Mouse (Mus musculus): Measurements from ENCODE around the gene Aph1c. TPM values are rescaled to one million over a fixed set of nuclear protein-coding genes. Genes with fewer than 3 reads are reported as not detected.
A peak's percentile ranks its signal among the peaks of the same experiment; 100 is the strongest.
"Not testable (repeated sequence)": the region's sequence is repeated elsewhere in the genome, so short reads cannot be mapped to it uniquely, and the experiment has no call there.

The Aph1c gene
- polyA plus RNA-seq (2012; rRNA removed): 1.6 and 1.9 TPM in 2 replicates

DNA sequence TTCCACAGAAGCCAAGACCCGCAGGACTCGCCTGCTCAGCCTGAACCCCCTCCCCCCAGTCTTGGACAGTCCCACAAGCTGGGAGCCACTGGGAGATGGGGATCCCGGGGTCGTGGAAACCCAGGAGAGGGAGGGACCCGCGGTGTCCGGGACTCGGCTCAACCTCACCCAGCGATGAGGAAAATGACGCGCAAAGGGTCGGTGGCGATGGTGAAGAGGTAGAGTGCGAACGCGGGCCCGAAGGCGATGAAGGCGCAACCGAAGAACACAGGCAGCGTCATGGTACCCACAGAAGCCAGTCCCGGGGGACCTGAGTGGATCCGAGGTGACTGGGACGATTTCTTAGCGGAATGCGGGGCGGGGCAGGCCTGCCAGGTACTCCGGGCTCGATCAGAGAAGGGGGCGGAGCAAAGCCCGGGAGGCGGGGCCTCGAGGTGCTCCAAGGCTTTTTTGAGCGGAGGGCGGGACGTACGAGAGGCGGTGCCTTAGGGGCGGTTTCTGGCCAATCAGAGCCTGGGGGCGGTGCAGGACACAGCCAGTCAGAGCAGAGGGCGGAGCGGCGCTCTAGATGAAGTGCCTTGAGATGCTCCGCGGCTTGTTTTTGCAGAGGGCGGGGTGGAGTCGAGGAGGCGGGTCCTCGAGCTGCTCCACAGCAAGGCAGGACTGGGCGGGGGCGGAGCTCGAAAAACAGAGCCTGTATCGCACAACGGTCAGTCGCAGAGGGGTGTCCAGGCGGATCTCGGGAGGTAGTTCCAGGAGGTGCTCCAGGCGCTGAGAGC lies at the start of gene Aph1c:
Gene Aph1c, minus strand, starts transcription at position 409 of the 779 bp plus-strand sequence.
- DNase-seq (ENCODE audit: low read depth): peak; percentile 81

DNA sequence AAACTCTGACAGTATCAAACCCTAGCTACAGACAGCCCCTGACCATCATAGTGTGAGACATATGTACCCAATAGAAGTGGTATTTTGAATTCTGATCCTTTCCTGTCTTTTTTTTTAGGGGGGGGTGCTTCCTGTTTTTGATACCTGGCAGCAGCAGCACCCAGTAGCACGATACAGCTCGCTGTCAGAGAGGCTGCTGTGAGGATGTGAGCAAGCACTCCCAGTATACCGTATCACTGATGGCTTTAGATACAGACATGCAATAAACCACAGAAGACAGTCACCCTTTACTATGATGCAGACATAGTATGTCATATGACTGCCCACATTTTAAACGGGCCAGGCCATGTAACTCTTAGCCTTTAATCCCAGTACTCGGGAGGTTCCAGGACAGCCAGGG lies 49.0 kb upstream of the Aph1c start:
- DNase-seq (ENCODE audit: low read depth): no peak

DNA sequence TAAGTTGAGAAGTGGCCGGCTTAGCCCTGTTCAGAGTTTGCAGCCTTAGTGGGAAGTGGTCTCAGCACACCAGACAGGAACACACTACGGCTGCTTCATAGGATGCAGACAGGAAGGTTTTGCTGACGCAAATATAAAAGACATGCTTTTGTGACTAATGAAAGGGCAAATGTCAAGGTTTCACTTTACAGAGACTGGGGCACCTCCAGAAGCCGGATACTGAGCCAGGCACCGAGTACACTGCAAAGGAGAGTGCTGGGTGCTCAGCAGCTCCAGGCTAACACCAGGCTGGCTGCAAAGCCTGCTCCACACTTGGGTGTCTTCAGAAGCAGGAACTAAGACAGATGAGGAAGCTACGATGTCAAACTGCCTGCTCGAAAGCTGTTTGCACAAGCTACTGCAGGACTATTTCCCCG lies 47.9 kb upstream of the Aph1c start:
- no peak for DNase-seq (ENCODE audit: low read depth)

DNA sequence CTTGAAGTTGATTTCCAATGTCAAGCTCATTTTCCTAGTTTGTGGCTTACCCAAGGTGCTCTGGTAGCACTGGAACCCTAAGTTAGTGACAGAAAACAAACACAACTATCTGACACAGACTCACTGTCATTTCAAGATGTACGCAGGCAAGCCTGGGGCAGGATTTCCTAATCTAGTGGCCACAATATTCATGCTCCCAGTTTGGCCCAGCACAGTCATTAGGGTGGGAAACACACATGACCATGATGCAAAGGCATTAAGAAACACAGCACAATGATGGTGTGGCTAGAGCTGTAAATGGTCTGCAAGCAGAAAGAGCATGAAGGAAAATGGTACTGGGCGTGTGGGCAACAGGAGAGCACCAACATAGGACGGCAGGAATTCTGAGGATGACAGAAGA lies 47.3 kb upstream of the Aph1c start:
- DNase-seq (ENCODE audit: low read depth): no peak

DNA sequence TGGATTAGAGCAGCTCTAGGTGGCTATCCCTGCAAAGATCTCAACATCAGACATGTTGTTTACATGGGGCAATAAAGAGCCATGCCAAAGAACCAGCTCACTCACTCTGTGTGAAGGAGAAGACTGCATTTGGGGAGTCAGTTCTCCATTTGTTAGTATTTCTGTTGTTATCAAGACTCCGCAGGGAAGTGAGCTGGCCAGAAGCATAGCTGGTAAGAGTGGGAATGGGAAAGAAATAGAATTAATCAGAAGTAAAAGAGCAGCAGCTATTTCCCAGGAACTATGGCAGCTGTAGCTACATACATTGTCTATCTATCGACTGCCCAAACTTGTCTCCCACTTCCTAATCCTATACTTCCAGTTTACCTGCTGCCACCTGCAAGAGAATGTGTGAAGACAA lies 46.2 kb upstream of the Aph1c start:
- DNase-seq (ENCODE audit: low read depth): no peak

DNA sequence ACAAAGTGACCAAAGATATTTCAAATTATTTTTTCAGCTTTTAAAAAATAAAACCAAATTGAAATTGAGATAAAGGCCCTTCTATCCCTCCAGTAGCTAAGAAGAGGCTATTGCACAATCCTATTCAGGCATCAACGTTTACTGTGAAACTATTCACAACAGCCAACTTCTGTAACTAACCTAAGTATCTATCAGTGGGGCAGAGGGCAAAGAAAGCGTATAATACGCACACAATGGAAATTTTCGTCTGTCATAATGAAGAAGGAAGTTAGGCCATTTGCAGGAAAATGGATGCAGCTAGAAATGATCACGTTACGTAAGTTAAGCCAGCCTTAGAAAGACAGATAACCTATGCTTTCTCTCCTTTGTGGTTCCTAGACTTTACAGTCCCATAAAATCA lies 45.0 kb upstream of the Aph1c start:
- no peak for DNase-seq (ENCODE audit: low read depth)

DNA sequence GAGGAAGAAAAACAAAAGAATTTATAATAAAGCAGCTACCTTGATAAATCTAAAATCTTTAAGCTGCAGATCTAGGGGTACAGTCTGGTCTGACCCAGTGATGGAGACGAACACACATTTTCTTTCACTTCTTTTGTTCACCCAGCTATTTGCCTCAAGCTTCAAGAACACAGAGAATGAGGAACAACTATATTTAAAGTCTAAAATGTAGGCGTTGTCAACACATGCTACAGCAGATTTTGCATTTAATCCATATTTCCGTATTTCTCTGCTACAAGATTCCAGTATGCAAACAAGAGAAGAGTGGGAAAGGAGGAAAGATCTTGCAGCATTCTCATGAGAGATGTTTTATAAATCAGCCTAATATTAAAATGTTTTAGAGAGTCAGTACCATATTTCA lies 44.4 kb upstream of the Aph1c start:
- DNase-seq (ENCODE audit: low read depth): no peak

DNA sequence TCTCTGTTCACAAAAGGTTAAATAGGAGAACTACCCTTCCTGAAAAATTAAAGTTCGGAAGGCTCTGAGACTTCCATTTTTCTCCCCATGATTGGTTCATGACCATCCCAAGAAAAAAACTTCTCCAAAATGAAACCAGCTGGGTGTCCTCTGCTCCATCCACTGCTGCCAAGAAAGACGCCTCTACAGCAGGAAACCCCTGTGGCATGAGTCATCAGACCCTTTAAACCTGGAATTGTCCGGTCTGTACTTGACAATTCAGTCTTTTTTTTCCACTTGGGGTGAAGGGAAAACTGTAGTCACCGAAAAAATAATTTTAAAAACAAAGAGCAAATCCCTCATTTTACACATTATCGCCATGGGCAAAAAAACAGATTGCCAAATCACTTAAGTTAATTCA lies 42.1 kb upstream of the Aph1c start:
- no peak for DNase-seq (ENCODE audit: low read depth)

DNA sequence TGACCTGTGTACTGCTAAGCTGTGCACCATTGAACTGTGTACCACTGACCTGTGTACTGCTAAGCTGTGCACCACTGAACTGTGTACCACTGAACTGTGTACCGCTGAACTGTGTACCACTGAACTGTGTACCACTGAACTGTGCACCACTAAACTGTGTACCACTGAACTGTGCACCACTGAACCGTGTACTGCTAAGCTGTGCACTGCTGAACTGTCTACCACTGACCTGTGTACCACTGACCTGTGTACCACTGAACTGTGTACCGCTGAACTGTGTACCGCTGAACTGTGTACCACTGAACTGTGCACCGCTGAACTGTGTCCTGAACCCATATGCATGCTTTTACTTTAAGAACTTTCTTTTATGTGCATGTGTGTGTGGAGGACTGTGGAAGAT lies 39.8 kb upstream of the Aph1c start:
- DNase-seq (ENCODE audit: low read depth): no peak

DNA sequence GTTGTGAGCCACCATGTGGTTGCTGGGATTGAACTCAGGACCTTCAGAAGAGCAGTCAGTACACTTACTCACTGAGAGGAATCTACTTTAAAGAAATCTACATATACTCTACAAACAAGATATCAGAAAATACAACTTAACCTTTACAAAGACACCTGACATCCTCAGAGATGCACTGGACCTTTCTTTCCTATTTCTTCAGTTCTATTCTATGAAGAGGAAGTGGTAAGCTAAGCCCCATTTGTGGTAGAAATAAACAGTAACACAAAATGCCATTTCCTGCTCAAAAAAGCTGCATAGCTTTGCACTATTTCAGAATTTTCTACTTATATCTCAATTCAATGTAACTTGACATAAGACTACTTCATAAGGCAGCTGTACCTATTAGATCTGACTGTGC lies 39.0 kb upstream of the Aph1c start:
- no peak for DNase-seq (ENCODE audit: low read depth)

DNA sequence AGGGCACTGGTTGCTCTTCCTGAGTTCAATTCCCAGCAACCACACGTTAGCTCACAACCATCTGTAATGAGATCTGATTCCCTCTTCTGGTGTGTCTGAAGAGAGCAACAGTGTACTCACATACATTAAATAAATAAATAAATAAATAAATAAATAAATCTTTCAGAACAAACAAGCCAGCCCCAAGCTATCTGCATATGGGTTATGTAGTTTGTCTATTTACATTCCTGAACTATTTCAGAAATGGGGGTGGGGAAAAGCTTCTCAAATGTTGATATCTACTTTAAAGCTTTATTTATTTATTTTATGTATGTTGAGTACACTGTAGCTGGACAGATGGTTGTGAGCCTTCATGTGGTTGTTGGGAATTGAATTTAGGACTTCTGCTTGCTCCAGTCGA lies 38.5 kb upstream of the Aph1c start:
- not testable (repeated sequence) for DNase-seq (ENCODE audit: low read depth)

DNA sequence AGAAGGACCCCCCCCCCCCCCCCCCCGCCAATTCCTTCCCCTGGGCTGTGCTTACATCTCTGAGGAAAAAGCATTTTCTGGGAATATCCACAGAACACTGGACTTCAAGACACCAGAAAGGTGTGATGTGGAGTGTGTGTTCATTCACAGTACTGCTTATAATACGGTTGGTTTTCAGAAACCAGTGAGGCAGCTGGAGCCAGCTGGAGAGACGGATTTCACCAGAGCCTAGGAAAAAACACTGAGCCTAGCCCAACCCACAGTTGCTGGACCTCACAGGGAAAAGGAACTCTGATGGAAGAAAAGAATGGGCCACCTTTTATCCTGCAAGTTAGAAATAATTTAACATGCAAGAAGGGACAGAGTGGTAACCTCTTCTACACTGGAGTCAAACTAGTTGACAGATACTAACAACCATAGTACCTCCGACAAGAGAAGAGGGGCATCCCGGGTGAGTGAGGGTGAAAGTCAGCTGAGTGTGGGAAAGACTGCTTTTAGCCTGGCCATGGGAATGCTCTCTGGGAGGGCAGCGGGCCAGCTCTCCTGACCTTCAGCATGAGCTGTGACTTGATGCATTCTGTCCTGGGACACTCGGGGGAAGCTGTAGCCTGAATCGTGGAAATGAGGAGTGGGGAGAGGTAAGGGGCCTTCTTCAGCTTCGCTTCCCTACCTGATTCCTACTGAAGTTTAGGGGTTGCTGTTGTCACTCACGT lies 37.6 kb upstream of the Aph1c start:
- no peak for DNase-seq (ENCODE audit: low read depth)

DNA sequence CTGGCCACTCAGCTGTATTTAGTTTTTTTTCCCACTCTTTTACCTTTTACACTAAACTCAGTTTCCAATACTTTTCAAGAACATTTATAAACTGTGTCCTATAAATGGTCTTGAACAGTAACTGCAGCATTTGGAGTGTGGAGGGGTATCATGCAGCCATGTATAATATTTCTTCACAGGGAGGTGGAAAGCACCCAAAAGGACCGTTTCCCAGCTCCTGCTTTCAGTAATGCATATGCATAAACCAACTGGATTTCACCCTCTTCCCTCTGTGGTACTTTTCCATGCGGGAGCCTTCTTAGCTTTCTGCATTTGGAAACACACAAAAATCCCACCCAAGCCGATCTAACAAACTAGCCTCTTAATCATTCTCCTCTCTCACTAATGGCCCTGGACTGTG lies 30.2 kb upstream of the Aph1c start:
- no peak for DNase-seq (ENCODE audit: low read depth)

DNA sequence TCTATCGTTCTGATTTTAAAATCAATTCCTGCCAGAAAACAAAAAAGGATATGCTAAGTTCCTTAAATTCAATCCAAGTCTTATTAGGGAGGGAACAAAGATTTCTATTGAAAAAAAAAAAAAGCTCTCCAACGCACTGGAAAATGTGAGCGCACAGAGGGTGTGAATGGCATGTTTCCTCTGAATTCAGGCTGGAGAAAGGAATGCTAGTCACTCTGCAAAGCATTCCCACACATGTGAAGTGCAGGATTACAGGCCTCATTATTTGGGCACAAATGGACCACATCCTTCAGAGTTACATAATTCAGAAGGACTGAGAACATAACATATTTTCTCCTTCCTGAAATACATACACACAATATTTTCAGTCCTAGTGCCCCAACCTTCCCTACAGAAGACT lies 28.9 kb upstream of the Aph1c start:
- DNase-seq (ENCODE audit: low read depth): no peak

DNA sequence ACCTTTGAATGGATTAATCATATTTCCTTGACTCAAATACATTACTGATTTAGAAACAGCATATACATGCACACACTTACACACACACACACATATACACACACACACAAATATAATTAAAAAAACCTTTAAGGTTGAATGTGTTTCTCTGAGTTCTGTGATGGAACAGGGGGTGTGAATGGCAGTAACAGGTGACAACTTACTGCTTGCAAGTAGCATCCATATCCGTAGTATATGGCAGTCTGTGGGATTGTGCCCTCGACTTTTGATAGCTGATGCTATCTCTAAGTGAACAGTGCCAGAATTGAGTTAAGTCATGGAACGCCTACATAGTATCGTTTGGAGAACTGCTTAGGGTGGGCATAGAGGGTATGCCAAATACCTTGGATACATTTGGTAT lies 27.7 kb upstream of the Aph1c start:
- no peak for DNase-seq (ENCODE audit: low read depth)

DNA sequence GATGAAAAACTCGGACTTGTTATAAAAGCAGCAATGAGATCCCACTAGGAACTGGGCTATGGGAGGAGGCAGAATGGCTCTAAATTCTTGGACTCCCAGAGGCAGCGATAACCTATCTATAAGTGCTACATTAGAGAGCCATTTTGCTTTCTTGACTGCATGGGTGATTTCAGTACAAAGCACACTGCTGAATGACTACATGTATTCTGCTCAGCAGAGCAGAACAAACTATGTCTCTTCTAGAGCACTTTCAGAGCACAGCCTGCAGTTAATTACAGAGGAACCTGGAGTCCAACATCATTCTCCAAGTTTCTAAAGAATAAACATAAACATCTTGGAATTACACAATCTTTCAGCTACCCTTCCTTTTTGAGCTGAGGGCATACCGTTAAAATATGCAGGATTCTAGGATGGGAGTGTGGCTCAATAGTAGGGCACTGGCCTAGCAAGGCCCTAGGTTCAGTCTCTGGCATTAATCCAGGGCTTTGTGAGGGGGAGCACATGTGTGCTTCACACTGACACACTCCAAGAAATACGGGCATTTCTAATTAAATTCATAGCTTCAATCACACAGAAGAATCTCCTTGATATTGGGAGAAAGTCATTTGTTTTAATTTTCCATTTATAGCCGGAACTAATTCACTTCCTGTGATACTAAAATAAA lies 26.7 kb upstream of the Aph1c start:
- DNase-seq (ENCODE audit: low read depth): no peak

DNA sequence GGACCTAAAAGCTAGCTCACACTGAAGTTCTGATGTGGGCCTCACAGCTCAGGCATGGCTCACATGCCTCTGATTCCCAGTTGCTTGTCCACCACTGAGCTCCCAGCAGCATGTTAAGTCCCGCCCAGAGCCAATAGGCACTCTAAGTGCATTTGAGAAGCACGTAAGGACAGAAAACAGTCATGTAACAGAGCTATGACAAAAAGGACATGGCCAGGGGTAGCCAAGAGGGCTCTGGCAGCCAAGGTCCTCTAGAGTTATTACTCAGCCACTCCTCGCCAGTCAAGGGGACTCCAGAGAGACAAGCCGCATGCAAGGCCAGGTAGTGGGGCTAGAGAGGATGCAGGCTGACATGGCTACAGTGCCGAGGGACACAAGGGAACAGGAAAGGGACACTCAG lies 25.0 kb upstream of the Aph1c start:
- DNase-seq (ENCODE audit: low read depth): no peak

DNA sequence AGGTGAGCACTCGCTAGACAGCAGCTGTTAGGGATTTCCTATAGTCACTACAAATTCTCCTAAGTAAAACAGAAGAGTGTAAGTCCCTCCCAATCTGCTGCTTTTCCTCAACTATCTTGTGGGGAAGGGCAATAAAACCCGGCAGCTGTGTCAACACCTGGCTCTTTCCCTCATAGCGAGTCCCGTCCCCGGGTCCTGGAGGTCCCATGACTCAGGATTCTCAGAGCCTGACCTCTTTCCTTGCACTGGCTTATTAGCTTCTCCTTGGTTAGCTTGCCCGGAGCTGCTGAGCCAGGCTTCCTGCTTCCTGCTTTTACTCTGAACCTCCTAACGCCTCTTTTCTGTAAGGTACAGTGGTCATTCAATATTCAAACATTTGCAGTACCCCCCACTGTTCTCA lies 21.3 kb upstream of the Aph1c start:
- DNase-seq (ENCODE audit: low read depth): no peak

DNA sequence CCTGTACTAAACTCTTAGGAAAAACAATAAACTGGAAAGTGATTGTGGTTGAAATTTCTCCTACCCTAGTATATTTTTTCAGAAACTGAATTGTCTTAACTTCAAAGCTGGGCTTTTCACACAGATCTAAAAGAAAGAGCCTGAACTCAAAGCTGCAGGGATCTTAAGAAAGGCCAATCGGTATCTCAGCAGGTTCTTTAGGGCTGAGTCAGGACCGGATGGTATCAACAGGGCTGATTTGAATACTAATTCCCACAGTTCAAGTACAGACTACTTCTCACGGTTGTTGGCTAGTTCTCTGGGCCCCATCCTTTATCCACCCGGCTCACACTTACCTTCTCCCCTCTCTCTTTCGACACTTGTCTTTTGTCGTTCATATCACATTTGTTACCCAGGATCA lies 18.1 kb upstream of the Aph1c start:
- no peak for DNase-seq (ENCODE audit: low read depth)

DNA sequence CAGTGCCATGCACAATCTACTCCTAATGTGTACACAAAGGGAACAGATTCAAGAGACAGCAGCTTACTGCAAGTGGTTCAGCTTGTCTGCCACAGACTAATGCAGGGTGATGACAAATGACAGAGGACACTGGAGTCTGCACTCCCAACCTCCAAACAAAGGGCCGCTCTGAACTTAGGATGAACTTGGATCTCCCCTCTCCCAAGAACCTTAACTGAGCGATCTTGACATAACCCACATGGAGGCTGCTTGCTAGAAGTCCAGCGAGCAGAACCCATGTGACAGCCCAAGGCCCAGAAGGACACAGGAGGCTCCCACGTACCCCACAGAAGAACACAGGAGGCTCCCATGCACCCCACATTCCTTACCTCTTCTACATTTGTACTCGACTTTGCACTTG lies 16.4 kb upstream of the Aph1c start:
- DNase-seq (ENCODE audit: low read depth): no peak

DNA sequence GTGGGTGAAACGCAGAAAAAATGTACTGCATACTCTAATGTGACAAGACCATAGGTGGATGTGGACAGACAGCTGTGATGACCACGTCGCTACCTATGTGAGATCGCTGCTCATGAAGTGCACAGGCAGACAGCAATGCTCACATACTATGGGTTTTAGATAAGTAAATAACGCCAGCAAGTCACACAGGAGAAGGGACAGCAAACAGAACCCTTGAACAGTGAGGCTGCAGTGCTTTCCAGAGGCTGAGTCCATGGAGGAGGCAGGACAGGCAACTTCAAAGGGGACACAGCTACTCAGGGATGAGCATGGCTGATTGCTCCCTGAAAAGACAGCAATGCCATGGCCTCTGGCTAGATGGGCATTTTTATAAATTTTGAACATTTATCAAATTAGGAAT lies 12.3 kb upstream of the Aph1c start:
- no peak for DNase-seq (ENCODE audit: low read depth)

DNA sequence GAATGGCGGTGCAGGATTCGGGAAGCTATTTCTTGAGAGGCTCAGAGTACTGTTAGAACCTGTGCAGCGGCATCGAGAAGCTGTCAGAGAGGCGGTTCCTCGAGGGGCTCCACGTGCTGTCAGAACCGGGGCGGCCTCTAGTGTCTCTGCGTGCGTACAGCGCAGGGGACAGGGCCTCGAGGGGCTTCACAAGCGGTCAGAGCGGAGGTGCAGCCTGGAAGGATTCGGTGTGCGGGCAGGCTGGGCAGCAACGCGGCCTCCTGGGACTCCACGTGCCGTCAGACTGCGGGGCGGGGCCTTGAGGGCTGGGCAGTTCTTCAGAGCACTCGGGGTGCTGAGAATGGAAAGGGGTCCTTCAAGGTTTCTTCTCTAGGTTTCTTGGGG lies 563 bp upstream of the Aph1c start:
- no peak for DNase-seq (ENCODE audit: low read depth)

DNA sequence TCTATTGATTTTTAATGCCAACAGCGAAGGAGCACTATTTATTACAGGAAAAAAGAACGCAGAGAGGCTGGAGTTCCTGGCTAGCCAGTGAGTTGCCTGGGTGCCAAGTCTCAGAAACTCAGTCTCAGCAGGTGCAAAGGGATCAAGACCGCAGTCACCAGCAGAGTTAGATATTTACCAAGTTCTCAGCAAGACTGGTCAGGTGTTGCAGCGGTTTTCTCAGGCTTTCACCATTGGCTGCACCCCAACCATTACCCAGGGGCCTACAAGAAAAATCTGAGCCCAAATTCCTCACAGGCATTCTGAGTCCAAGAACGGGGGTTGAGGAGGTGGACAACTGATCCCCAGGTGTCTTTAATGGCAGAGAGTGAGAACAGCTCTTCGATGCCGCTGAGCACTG lies 675 bp downstream of the Aph1c start:
- DNase-seq (ENCODE audit: low read depth): no peak

All from gonadal fat pad, adult 2 months (tissue).